26 mouse cellular contexts compared by ENCODE assay signal in the genomic region with DNA sequence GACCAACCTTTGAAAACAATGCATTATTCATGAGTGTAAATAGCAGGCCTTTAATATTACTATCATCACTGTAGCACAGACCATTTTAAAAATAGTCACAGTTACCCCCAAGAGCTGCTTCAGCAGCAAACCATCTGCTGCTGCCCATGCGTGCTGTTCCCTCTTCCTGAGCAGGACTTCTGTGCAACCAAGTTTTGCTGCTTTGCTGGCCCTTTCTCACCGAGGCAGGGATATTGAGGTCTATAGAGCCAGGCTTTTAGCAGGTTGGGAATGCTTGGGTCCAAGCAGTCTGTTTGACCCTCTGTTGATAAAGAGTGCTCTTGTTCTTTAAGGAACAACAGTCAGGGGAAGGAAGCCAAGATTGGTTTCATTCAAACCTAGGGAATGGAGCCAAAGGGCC. TPM values are rescaled to one million over a fixed set of nuclear protein-coding genes. Genes with fewer than 3 reads are reported as not detected.
DNase-seq lines count a peak whose midpoint lies in the region; ATAC-seq and TF ChIP-seq lines count a peak whose summit lies in the region.
"Had no signal": no experiment of that assay in that cellular context is flagged by ENCODE, and none has a peak within 500 bp of the region (broad histone marks: within the 10 kb centered on the region; RNA-seq: fewer than 3 reads in every experiment).

No protein-coding gene starts in this region.

- WGBS in forebrain, embryonic 13.5 days = 86% methylated on average over 2 of the region's 2 CpGs
- 87% methylated on average over 2 of the region's 2 CpGs for WGBS in forebrain, embryonic 10.5 days
- 69% methylated on average over 2 of the region's 2 CpGs for WGBS in kidney, adult 2 months

- H3K4me1 ChIP-seq in forebrain, embryonic 13.5 days = peaks cover 20% of the 10 kb centered on the region
- H3K4me1 ChIP-seq in forebrain, embryonic 10.5 days = peaks cover 10% of the 10 kb centered on the region; the same call in 1 of the 2 replicates
- H3K4me1 ChIP-seq in kidney, adult 2 months (ENCODE audit: control insufficient read depth, insufficient read depth, low read length) = peaks cover 11% of the 10 kb centered on the region
- H3K4me1 ChIP-seq: stomach, embryonic 15.5 days had no signal

- no peak overlapping the region for H3K4me2 ChIP-seq in forebrain, embryonic 13.5 days
- H3K4me2 ChIP-seq: embryonic facial prominence, embryonic 12.5 days; hindbrain, embryonic 13.5 days; liver, embryonic 11.5 days; stomach, embryonic 15.5 days had no signal

- H3K27me3 ChIP-seq in forebrain, embryonic 13.5 days = no peaks in the 10 kb centered on the region
- H3K27me3 ChIP-seq in forebrain, embryonic 10.5 days (ENCODE audit: poor library complexity, severe bottlenecking) = no peaks in the 10 kb centered on the region
- H3K27me3 ChIP-seq in kidney, adult 2 months (replicated peaks; ENCODE audit: control insufficient read depth, insufficient read depth, low read length) = no peaks in the 10 kb centered on the region
- H3K27me3 ChIP-seq: embryonic facial prominence, embryonic 12.5 days; hindbrain, embryonic 13.5 days; megakaryocyte, embryonic 14.5 days; Patski; stomach, embryonic 15.5 days had no signal

- no peaks in the 10 kb centered on the region for H3K9me3 ChIP-seq in forebrain, embryonic 13.5 days (replicated peaks)
- H3K9me3 ChIP-seq in forebrain, embryonic 10.5 days = no peaks in the 10 kb centered on the region
- H3K9me3 ChIP-seq: embryonic facial prominence, embryonic 12.5 days; hindbrain, embryonic 13.5 days; limb, embryonic 10.5 days; megakaryocyte, embryonic 14.5 days; stomach, embryonic 15.5 days had no signal

- no peak for TF ChIP-seq POLR2A in kidney, adult 2 months (IDR thresholded peaks at IDR 0.05; ENCODE audit: low read depth, low read length)

- no peak for DNase-seq in forebrain, embryonic 10.5 days (ENCODE audit: extremely low spot score, low spot score)
- DNase-seq in layer of hippocampus, adult 11-12 months (ENCODE audit: low spot score) = peak; percentile 26
- DNase-seq in layer of hippocampus, adult 9-10 months (ENCODE audit: low spot score) = no peak
- DNase-seq in cerebellum, adult 11 months = peak; percentile 16
- DNase-seq in cerebellum, postnatal 10 days = peak; percentile 14 to 18
- no peak for DNase-seq in kidney, adult 2 months
- DNase-seq in adrenal gland, postnatal 36 days = no peak
- DNase-seq: adrenal gland, postnatal 14 days; gastrocnemius, postnatal 10 days; heart, postnatal 14 days; lung, adult 2 months; midbrain, embryonic 14.5 days; right cerebral cortex, postnatal 25 days; thymus, adult 2 months had no signal

- H3K36me3 ChIP-seq in forebrain, embryonic 13.5 days (ENCODE audit: poor library complexity, severe bottlenecking) = peaks cover 25% of the 10 kb centered on the region; the same call in 1 of the 2 replicates
- H3K36me3 ChIP-seq in forebrain, embryonic 10.5 days (replicated peaks) = peaks cover 66% of the 10 kb centered on the region
- no peaks in the 10 kb centered on the region; the same call in 1 of the 2 replicates for H3K36me3 ChIP-seq in kidney, adult 2 months (ENCODE audit: control insufficient read depth, insufficient read depth, low read length)
- H3K36me3 ChIP-seq: stomach, embryonic 15.5 days had no signal

- H3K9ac ChIP-seq in forebrain, embryonic 13.5 days = no peak overlapping the region
- H3K9ac ChIP-seq: embryonic facial prominence, embryonic 12.5 days; hindbrain, embryonic 13.5 days; stomach, embryonic 15.5 days had no signal

- H3K27ac ChIP-seq in forebrain, embryonic 13.5 days = no peak overlapping the region
- no peak overlapping the region for H3K27ac ChIP-seq in forebrain, embryonic 10.5 days
- no peak overlapping the region for H3K27ac ChIP-seq in kidney, adult 2 months (ENCODE audit: insufficient read depth, low read depth, low read length)
- H3K27ac ChIP-seq: embryonic facial prominence, embryonic 12.5 days; hindbrain, embryonic 13.5 days; left cerebral cortex, adult 2 months; limb, embryonic 10.5 days; stomach, embryonic 15.5 days had no signal

- H3K4me3 ChIP-seq in forebrain, embryonic 13.5 days = no peak overlapping the region
- no peak overlapping the region for H3K4me3 ChIP-seq in forebrain, embryonic 10.5 days
- no peak overlapping the region for H3K4me3 ChIP-seq in kidney, adult 2 months (ENCODE audit: insufficient read depth, low read depth, low read length)
- H3K4me3 ChIP-seq: embryonic facial prominence, embryonic 12.5 days; erythroblast, embryonic 14.5 days; hindbrain, embryonic 13.5 days; left cerebral cortex, adult 2 months; limb, embryonic 10.5 days; megakaryocyte, embryonic 14.5 days; stomach, embryonic 15.5 days had no signal

- no peak for TF ChIP-seq CTCF in kidney, adult 2 months (conservative IDR thresholded peaks at IDR 0.05; ENCODE audit: insufficient read depth, insufficient read length, low read depth, low read length)

- 0 out of 2 replicates have a peak, but pooled peaks have one; percentile 19 for ATAC-seq in forebrain, embryonic 13.5 days
- ATAC-seq: CD4-positive, CD25-positive, alpha-beta regulatory T cell, adult 4 months; inflammation-experienced regulatory T-cells, adult 6 months; Patski had no signal

RNA-seq across cellular contexts. Expression of a gene that starts 10.6 kb away (rescaled TPM):
- polyA plus RNA-seq in forebrain, embryonic 13.5 days (2015; fragmentation: Nextera tagmentation; extraction: Ambion mirVana) = 18.6 and 19.8 TPM in 2 replicates
- 12.1 and 12.7 TPM in 2 replicates for polyA plus RNA-seq in forebrain, embryonic 10.5 days (2016; fragmentation: Nextera tagmentation; extraction: Ambion mirVana)
- polyA plus RNA-seq in kidney, adult 2 months (2012; rRNA removed) = 1.4 and 3.8 TPM in 2 replicates
- 10 to 100 TPM in 1 of 2 experiments, 1 to 10 TPM in 1; 7.9 to 11.7 TPM for total RNA-seq in adrenal gland, postnatal 36 days (2021)
- polyA plus RNA-seq: erythroblast, embryonic 14.5 days had no signal

RNA-seq across cellular contexts. Expression of a gene that starts 16.3 kb away (rescaled TPM):
- 37.1 and 38.6 TPM in 2 replicates for polyA plus RNA-seq in forebrain, embryonic 13.5 days (2015; fragmentation: Nextera tagmentation; extraction: Ambion mirVana)
- polyA plus RNA-seq in forebrain, embryonic 10.5 days (2016; fragmentation: Nextera tagmentation; extraction: Ambion mirVana) = 48.0 and 51.9 TPM in 2 replicates
- 4.3 and 5.8 TPM in 2 replicates for polyA plus RNA-seq in kidney, adult 2 months (2012; rRNA removed)
- 10 to 100 TPM; 26.7 to 32.9 TPM for total RNA-seq in adrenal gland, postnatal 36 days (2021)

Comparison
In these comparisons a context has a peak if more than half of its experiments do, and no peak if none do; other contexts are left out.
1. DNase-seq: peak in layer of hippocampus, adult 11-12 months (single experiment), cerebellum, adult 11 months (single experiment) and cerebellum, postnatal 10 days (2 of 2); none in forebrain, embryonic 10.5 days (single experiment), layer of hippocampus, adult 9-10 months (single experiment), kidney, adult 2 months (single experiment) and adrenal gland, postnatal 36 days (0 of 2).